Mouse (Mus musculus): ENCODE data around the gene Usp54.
A peak's percentile ranks its signal among the peaks of the same experiment; 100 is the strongest.
"Not testable (repeated sequence)": the region's sequence is repeated elsewhere in the genome, so short reads cannot be mapped to it uniquely, and the experiment has no call there.

Usp54 gene

GRCm38 (mm10) chr14:20654690-20655421, 14.0 kb upstream of the Usp54 start:
- DNase-seq (ENCODE audit: low spot score in 2 of 2), result no peak

DNA sequence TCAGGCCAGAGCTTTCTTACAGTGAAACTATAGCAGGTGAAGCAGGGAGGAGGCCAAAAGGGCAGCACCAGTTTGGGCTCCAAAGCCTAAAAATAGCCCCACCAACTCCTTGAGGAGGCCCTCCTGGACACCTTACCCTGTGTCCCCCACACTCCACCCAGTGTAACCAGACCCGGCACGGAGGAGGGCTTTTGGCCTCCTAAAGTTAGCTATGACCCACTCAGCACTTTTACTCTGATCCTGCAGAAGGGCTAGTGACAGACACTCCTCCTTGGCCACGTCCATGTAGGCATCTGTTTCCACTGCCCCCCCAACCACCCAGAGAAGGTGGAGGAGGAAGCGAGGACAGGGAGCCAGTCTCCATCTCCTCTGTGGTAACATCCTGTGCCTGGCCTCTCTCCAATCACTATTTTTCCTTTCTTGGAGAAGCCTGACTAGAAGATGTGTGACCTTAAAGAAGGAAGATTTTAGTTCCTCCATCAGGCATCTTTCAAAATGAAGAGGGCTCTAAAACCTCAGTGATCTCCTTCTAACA, 10.9 kb upstream of the Usp54 start:
- no peak for DNase-seq (ENCODE audit: low spot score in 2 of 2)

- no peak for DNase-seq (ENCODE audit: low spot score in 2 of 2)
These were observed 10.1 kb upstream of the Usp54 start for GRCm38 (mm10) chr14:20651000-20651399.

DNA sequence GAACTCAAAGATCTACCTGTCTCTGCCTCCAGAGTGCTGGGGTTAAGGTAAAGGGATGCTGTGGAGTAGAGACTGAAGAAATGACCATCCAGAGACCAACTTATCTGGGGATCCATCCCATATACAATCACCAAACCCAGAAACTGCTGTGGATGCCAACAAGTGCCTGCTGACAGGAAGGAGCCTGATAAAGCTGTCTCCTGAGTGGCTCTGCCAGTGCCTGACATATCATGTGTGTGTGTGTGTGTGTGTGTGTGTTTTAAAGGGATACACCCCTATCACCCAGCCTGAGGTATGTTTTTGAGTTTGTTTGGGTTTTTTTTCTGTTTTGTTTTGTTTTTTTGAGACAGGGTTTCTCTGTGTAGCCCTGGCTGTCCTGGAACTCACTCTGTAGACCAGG, 5.5 kb upstream of the Usp54 start:
- DNase-seq (ENCODE audit: low spot score in 2 of 2), result no peak

GRCm38 (mm10) chr14:20645547-20645946, 4.7 kb upstream of the Usp54 start:
- no peak for DNase-seq (ENCODE audit: low spot score in 2 of 2)

DNA sequence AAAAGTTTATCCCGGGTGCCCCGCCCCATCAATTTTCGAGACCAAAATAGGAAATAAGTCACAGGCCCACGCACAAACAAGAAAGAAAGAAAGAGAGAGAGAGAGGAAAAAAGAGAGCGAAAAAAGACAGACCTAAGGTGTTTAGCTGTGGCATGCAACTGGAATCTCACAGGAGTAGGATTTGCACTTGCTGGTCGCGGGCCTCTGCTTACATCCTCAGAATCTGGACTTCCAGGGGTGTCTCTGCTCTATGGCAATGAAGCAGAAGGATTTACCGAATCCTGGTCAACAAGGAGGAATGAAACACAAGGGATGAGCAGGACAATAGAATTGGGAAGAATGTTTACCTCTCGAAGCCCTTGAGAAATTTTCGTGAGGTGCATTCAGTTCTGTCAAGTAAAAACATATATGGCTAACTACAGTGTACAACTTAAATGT, 594 bp upstream of the Usp54 start:
- DNase-seq (ENCODE audit: low spot score in 2 of 2), result no peak

DNA sequence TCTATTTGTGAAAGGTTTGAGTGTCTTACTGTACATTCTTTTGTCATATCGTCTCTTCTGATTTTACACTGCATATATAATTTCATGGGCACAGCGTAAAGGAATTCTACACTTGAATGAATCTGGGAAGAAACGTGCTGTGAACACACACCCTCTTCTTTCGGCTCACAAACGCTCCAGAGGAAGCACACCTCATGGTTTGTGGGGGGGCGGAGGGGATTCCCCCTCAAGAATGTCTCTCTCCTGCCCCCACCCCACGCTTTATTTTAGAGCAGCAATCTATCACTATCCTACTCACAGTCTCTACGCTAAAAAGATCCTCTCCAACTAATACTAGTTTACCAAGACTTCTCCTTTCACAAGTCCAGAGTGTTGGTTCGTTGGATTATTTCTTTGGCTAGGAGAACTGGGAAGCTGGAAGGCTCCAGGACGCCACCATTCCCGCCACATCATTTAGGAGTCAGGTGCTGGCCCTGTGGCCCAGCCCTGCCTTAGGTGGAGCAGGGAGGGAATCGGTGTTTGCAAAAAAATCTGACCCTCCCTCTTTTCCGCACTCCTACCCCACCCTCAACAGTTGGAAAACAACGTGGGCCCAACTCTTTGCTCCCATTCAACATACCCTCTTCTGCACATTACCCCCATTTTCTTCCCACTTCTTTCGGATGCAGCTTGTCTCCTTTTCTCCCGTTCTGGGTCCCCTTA, 794 bp downstream of the Usp54 start:
- peak; percentile 55 to 62 for DNase-seq (ENCODE audit: low spot score in 2 of 2)

DNA sequence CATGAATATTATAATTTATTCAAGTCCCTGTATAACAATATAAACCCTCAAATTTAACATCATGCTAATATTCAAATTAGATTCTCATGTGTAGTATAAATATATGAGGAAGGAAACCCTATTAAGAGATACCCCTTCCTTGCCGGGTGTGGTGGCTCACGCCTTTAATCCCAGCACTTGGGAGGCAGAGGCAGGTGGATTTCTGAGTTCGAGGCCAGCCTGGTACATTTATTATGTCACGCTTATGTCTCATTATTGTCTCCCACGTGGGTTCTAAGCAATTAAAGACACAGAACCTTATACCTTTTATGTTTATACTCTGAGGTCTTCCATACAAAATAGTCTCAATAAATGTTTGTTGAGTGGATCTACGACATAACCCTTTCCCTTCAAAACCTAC, 2.2 kb downstream of the Usp54 start:
- no peak for DNase-seq (ENCODE audit: low spot score in 2 of 2)

- no peak for DNase-seq (ENCODE audit: low spot score in 2 of 2)
These were observed 2.9 kb downstream of the Usp54 start for GRCm38 (mm10) chr14:20637818-20638574.

GRCm38 (mm10) chr14:20636968-20637367, 3.9 kb downstream of the Usp54 start:
- not testable (repeated sequence) for DNase-seq (ENCODE audit: low spot score in 2 of 2)

- no peak for DNase-seq (ENCODE audit: low spot score in 2 of 2)
These were observed 5.3 kb downstream of the Usp54 start for GRCm38 (mm10) chr14:20635546-20635945.

DNA sequence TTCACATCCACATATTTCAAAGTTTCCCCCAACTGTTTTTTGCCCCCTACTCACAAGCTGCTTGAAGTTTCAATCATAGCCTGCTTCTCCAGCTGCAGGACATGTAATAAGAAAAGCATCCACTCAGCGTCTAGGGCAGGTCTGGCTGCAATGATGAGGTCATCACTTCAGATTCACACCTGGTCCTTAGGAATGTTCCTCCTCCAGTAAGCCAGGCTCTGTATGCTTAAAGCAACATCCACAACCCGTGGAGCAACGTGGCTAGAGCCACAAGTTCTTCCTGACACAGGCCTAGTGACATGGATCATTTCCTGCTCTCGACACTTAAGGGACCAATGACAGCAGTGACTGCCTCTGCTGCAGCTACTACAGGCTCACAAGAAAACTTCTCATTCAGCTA, 9.6 kb downstream of the Usp54 start:
- DNase-seq (ENCODE audit: low spot score in 2 of 2), result no peak

DNA sequence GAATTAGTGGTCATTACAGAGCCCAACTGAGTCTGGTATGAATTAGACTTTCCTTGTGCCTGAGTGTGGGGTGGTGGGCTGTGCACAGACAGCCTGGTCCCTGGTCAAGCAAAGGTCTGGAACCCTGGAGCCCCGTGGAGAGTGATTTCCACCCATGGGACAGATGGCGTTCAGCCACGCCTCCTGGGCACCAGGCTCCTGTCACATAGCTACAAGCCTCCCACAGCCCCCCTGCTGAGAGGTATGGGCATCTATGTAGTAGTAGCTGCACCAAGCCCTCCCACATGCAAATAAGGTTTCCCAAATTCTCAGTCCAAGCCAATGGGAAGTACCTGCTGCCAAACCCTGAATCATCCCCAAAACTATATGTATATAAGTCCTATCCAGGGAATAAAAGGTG, 13.9 kb downstream of the Usp54 start:
- no peak for DNase-seq (ENCODE audit: low spot score in 2 of 2)

DNA sequence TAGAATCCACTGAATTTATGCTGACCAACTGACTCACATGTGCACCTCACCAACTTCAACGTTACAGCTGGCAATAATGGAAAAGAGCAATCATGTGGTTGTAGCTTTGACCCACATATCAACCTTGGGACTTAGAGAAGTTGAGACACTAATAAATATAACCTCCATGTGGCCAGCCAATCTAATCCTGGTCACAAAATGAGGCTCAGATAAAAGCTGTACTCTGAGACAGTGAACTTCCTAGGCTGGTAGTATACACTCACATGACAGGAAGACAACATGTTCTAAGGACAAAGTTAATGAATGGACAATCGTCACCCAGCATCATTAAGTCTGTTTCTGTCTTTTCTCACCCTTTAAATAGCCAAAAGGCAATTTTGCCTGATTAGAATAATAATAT, 14.4 kb downstream of the Usp54 start:
- no peak for DNase-seq (ENCODE audit: low spot score in 2 of 2)

- no peak for DNase-seq (ENCODE audit: low spot score in 2 of 2)
These were observed 18.0 kb downstream of the Usp54 start for GRCm38 (mm10) chr14:20622907-20623306.

DNA sequence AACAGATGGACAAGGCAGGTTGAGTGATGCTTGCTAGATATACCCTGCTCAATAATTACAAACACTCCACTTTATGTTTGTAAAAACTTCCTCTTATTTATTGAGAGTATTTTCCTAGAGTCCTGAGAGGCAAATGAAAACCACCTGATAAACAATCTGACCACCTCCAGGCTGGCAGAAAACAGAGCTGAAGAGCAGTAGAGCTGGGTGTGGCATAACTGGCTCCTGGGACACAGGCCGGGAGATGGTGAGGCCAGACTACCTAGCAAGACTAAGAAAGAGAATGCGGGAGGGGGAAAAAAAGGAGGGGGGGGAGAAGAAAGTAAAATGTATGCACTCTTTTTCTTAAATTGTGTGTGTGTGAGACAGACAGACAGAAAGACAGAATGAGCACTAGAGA, 18.5 kb downstream of the Usp54 start:
- DNase-seq (ENCODE audit: low spot score in 2 of 2), result no peak

DNA sequence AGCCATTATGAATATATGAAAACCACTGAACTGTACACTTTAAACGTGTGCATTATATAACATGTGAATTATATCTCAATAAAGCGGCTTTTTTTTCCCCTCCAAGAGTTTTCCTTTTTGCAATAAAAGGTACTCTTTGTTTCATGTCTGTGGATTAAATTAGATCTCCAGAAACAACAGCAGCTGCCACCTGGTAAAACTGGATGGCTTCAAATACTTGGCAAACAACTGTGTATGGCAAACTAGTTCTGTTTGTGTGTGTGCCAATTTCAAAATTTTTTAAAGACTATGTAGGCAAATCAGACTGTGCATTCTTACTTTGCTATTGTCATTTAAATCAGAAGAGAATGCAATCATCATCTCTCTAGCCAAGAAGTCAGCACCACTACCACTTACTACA, 19.0 kb downstream of the Usp54 start:
- no peak for DNase-seq (ENCODE audit: low spot score in 2 of 2)

- DNase-seq (ENCODE audit: low spot score in 2 of 2), result no peak
These were observed 21.7 kb downstream of the Usp54 start for GRCm38 (mm10) chr14:20619131-20619530.

DNA sequence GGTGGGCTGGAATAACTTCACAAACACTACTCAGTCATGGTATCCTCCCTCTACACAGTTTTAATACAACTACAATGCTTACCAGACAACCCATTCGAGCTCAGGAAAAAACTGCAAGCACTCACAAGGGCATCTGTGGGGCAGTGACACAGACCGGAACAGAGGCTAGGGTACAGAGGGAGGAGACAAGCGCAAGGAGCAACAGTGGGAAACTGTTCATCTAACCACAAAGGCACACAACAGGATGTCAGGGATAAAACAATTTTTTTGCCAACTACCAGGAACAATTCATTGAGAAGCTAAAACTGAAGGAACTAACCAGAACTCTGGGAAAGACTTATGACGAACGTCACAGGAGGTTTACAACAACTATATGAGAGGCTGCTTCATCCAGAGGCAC, 22.7 kb downstream of the Usp54 start:
- no peak for DNase-seq (ENCODE audit: low spot score in 2 of 2)

DNA sequence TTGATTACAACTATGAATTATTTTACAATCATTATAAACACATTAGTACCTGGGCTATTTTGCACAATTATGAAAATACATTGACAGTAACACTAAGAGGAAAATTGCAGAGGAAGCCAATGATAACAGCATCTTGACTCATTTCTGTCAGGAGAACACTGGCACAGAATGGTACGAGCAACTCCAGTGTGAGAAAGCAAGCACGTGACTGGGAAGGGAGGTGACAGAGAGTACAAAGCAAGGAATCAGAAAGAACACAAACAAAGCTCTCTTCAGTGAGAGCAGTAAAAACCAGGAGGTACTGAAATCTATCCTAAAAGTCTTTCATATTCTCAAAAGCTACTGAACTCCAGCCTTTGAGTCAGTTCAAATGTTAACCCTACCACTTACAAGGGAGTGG, 24.4 kb downstream of the Usp54 start:
- no peak for DNase-seq (ENCODE audit: low spot score in 2 of 2)

DNA sequence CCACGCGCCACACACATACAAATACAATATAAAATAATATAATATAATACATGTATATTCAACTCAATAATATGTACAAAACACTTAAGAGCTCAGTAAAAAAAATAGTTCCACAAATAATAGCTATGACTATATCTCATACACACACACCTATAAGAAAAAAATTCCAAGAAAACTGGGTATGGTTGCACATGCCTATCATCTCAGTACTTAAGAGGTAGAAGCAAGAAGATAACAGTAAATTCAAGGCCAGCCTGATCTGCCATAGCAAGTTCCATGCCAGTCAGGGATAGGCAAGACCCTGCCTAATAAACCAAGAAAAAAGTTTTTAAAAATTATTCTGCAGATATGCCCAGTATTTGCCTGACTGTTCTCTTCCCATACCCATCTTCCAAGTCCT, 25.8 kb downstream of the Usp54 start:
- DNase-seq (ENCODE audit: low spot score in 2 of 2), result no peak

DNA sequence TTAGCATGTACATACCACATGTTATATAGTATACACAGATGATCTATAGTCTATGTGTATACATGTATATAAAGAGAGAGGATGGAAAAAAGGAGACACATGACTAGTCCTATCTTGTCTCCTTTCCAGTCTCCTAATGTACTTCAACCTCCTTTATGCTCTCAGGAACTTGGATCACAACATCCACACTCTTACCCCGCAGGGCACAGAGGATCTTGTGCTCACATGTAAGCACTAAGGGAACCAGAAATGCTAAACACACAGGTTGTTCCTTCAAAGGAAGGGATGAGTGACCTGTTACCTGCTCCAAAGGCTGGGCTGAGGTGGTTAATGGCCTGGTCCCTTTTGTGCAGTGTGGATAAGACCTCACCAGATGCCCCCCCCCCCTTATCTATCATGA, 28.0 kb downstream of the Usp54 start:
- no peak for DNase-seq (ENCODE audit: low spot score in 2 of 2)

GRCm38 (mm10) chr14:20610146-20610545, 30.7 kb downstream of the Usp54 start:
- no peak for DNase-seq (ENCODE audit: low spot score in 2 of 2)
